Mouse (Mus musculus) liver, embryonic 11.5 days (tissue): Measurements from ENCODE around the gene Ces5a. TPM values are rescaled to one million over a fixed set of nuclear protein-coding genes. Genes with fewer than 3 reads are reported as not detected.
"Not testable (repeated sequence)": the region's sequence is repeated elsewhere in the genome, so short reads cannot be mapped to it uniquely, and the experiment has no call there.

Experiments
- ATAC-seq: fragments of 200-750 bp; cut with Nextera tagmentation; replicated peaks from 2 replicates; pipeline ENCODE4 v1.8.0; 2017; ENCODE audit warnings: moderate number of reproducible peaks, mild to moderate bottlenecking, moderate TSS enrichment, moderate library complexity; ENCODE audit not compliant: low FRiP score
- DNase-seq: peaks from one replicate; pipeline ENCODE4 v3.0.0-alpha.2; 2017; ENCODE audit warnings: low spot score
- H3K27ac ChIP-seq: fragments of 300-500 bp; sonication (generic); 2 replicates; pipeline ENCODE4 v1.5.1; 2014; ENCODE audit warnings: mild to moderate bottlenecking, low read depth, low read length, control low read depth
- H3K27me3 ChIP-seq: fragments of 300-500 bp; sonication (generic); replicated peaks from 2 replicates; pipeline ENCODE4 v1.6.1; 2014; ENCODE audit warnings: low read length, mixed read lengths; ENCODE audit not compliant: control insufficient read depth, insufficient read depth
- H3K36me3 ChIP-seq: fragments of 300-500 bp; sonication (generic); 2 replicates; pipeline ENCODE4 v1.6.1; 2014; ENCODE audit warnings: mild to moderate bottlenecking, low read length, moderate library complexity, mixed read lengths; ENCODE audit not compliant: control insufficient read depth, insufficient read depth
- H3K4me1 ChIP-seq: fragments of 300-500 bp; sonication (generic); replicated peaks from 2 replicates; pipeline ENCODE4 v1.6.1; 2014; ENCODE audit warnings: low read length, mixed read lengths; ENCODE audit not compliant: control insufficient read depth, insufficient read depth
- H3K4me2 ChIP-seq: fragments of 300-500 bp; sonication (generic); 2 replicates; pipeline ENCODE4 v1.6.1; 2014; ENCODE audit warnings: mild to moderate bottlenecking, control low read depth, moderate library complexity
- H3K4me3 ChIP-seq: fragments of 300-500 bp; sonication (generic); 2 replicates; pipeline ENCODE4 v1.5.1; 2014; ENCODE audit warnings: low read depth, low read length, control low read depth
- H3K9ac ChIP-seq: fragments of 300-500 bp; sonication (generic); 2 replicates; pipeline ENCODE4 v1.6.1; 2014; ENCODE audit warnings: low read depth, low read length, control low read depth
- H3K9me3 ChIP-seq: fragments of 300-500 bp; sonication (generic); 2 replicates; pipeline ENCODE4 v1.6.1; 2016; ENCODE audit warnings: low read length, inconsistent platforms, mixed read lengths; ENCODE audit not compliant: control insufficient read depth
- WGBS: fragments of 180-500 bp; shearing (Covaris S2); extraction: QIAGEN DNeasy Blood & Tissue Kit; methylation state at CpG from one replicate; pipeline ENCODE4 v1.1.7; 2014; 5-methylcytosine and 5-hydroxymethylcytosine counted together
- polyA plus RNA-seq: library from polyadenylated mRNA; unstranded; fragments of >200 nt; fragmentation: Nextera tagmentation; extraction: Ambion mirVana; gene quantifications from 2 replicates; pipeline ENCODE4 v1.2.1, GENCODE M21; 2014

Ces5a gene
- polyA plus RNA-seq, 1 experiment from 2014 or later: not detected

GRCm38 (mm10) chr8:93469733-93470132 lies 65.9 kb downstream of the Ces5a start:
- H3K9me3 ChIP-seq, H3K4me2 ChIP-seq, H3K4me3 ChIP-seq, ATAC-seq, H3K27ac ChIP-seq, DNase-seq, H3K4me1 ChIP-seq, H3K27me3 ChIP-seq, H3K9ac ChIP-seq, H3K36me3 ChIP-seq: not testable (repeated sequence)
- 78% methylated on average over 16 of the region's 16 CpGs for WGBS

GRCm38 (mm10) chr8:93454258-93454877 lies 81.3 kb downstream of the Ces5a start:
- ATAC-seq (no peak), DNase-seq (no peak)
- WGBS: 90% methylated on average over 12 of the region's 12 CpGs
- Histone ChIP-seq H3K4me2 (no peak overlapping the region), H3K27ac (no peak overlapping the region), H3K9me3 (no peaks in the 10 kb centered on the region), H3K27me3 (no peaks in the 10 kb centered on the region), H3K36me3 (no peaks in the 10 kb centered on the region), H3K9ac (no peak overlapping the region), H3K4me3 (no peak overlapping the region), H3K4me1 (no peaks in the 10 kb centered on the region)

Other genes with a start within 250 kb of the Ces5a start
- 0.12 and 0.21 TPM in 2 replicates for gene Ces1g, start 198.5 kb downstream of the Ces5a start, polyA plus RNA-seq
- gene Ces1h, start 156.1 kb downstream of the Ces5a start, polyA plus RNA-seq: not detected in 2 replicates